Mouse (Mus musculus): ENCODE results near the gene Pcyt2.

GRCm38 (mm10) chr11:120610477-120611046, 7.2 kb downstream of the Pcyt2 start:
- TF ChIP-seq POLR2A (IDR thresholded peaks at IDR 0.05; ENCODE audit: insufficient read length, low read depth) = no peak
- no peak for TF ChIP-seq REST (IDR thresholded peaks at IDR 0.05; ENCODE audit: insufficient read depth, insufficient read length)
- TF ChIP-seq USF1 (IDR thresholded peaks at IDR 0.05; ENCODE audit: low read depth) = no peak
- TF ChIP-seq MYOG (IDR thresholded peaks at IDR 0.05; ENCODE audit: control insufficient read depth in 1 of 3, insufficient read depth in 1 of 3, insufficient read length in 2 of 3, low read depth in 2 of 3) = no peak
- TF ChIP-seq MAX (IDR thresholded peaks at IDR 0.05; ENCODE audit: low read depth) = no peak
- no peak for TF ChIP-seq E2F4 (IDR thresholded peaks at IDR 0.05; ENCODE audit: insufficient read depth)
